ENCODE assay signal across 8 mouse cellular contexts in the genomic region with DNA sequence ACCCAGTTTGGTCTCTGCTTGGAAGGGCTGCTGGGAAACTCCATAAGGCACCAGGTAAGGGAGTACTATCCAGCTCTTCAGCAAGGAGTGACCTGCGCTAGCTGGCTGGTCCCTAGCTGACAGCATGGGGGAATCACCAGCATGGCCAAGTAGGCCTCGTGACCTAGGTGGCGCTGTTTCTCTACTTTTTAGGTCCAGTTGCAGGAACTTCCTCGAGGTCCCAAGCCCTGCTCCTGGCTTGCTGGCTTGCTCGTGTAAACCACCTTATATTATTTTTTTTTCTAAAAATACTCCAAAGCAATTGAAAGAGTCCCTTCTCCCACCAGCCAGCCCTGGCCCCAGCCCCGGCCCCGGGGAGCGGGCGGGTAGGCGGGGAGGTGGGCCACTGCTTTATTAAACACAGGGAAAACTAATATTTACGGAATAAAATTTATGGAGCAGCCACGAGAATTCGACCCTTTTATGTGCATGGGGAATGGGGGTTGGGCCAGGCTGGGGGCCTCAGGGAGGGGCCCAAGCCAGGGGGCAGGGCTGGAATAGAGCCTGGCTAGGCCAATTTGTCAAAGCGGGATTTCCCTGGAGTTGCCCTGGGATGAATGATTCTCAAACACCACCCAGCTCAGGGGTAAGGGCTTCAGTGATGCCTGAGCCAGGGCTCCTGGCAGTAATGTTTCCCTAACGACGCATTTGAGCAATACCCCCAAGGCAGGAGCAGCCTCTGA. TPM values are rescaled to one million over a fixed set of nuclear protein-coding genes. Genes with fewer than 3 reads are reported as not detected.
DNase-seq lines count a peak whose midpoint lies in the region; ATAC-seq lines count a peak whose summit lies in the region.

No protein-coding gene starts in this region.

- no peak overlapping the region for H3K27ac ChIP-seq in embryonic facial prominence, embryonic 12.5 days
- peak overlapping the region; percentile 73 for H3K27ac ChIP-seq in limb, embryonic 13.5 days

- peak; percentile 35 to 47 for DNase-seq in B cell, adult 2 months
- peak; percentile 78 to 86 for DNase-seq in adrenal gland, postnatal 36 days
- DNase-seq in heart, adult 8-10 months (ENCODE audit: low spot score): peak; percentile 73
- DNase-seq in kidney, adult 8-10 months: peak; percentile 74 to 90
- DNase-seq in naive thymus-derived CD4-positive, alpha-beta T cell, adult 2 months (ENCODE audit: low read depth): peak; percentile 50
- peak; percentile 33 for DNase-seq in telencephalon, adult 2 months (ENCODE audit: low read depth, low spot score)

- peaks cover 9% of the 10 kb centered on the region for H3K4me1 ChIP-seq in embryonic facial prominence, embryonic 12.5 days
- peaks cover 15% of the 10 kb centered on the region for H3K4me1 ChIP-seq in limb, embryonic 13.5 days

- no peak overlapping the region for H3K4me3 ChIP-seq in embryonic facial prominence, embryonic 12.5 days
- H3K4me3 ChIP-seq in limb, embryonic 13.5 days: peak overlapping the region; percentile 24

- H3K9me3 ChIP-seq in embryonic facial prominence, embryonic 12.5 days: no peaks in the 10 kb centered on the region
- no peaks in the 10 kb centered on the region for H3K9me3 ChIP-seq in limb, embryonic 13.5 days

- H3K36me3 ChIP-seq in embryonic facial prominence, embryonic 12.5 days: no peaks in the 10 kb centered on the region
- no peaks in the 10 kb centered on the region for H3K36me3 ChIP-seq in limb, embryonic 13.5 days

- 0 out of 2 replicates have a peak, but pooled peaks have one; percentile 56 for ATAC-seq in embryonic facial prominence, embryonic 12.5 days (ENCODE audit: insufficient number of reproducible peaks, insufficient read depth, low FRiP score, low TSS enrichment)
- ATAC-seq in limb, embryonic 13.5 days (ENCODE audit: low FRiP score, low read depth): peak; percentile 88

- H3K4me2 ChIP-seq in embryonic facial prominence, embryonic 12.5 days (replicated peaks): peak overlapping the region; percentile 32
- H3K4me2 ChIP-seq in limb, embryonic 13.5 days (replicated peaks): peak overlapping the region; percentile 62

- no peak overlapping the region for H3K9ac ChIP-seq in embryonic facial prominence, embryonic 12.5 days
- peak overlapping the region; percentile 53 for H3K9ac ChIP-seq in limb, embryonic 13.5 days

- H3K27me3 ChIP-seq in embryonic facial prominence, embryonic 12.5 days: peaks cover 10% of the 10 kb centered on the region; the same call in 1 of the 2 replicates
- H3K27me3 ChIP-seq in limb, embryonic 13.5 days: peaks cover 10% of the 10 kb centered on the region; the same call in 1 of the 2 replicates

- WGBS in embryonic facial prominence, embryonic 12.5 days: 12% methylated on average over 16 of the region's 16 CpGs
- 5% methylated on average over 16 of the region's 16 CpGs for WGBS in limb, embryonic 13.5 days

RNA-seq across cellular contexts. Expression of gene Ihh, which starts 13.2 kb away (rescaled TPM):
- total RNA-seq in adrenal gland, postnatal 36 days (2021): not detected
- 0.18 and 0.60 TPM in 2 replicates for polyA plus RNA-seq in embryonic facial prominence, embryonic 12.5 days (2016; fragmentation: Nextera tagmentation; extraction: Ambion mirVana)
- under 1 TPM in 1 of 4 experiments, not detected in 3; 0.24 TPM for total RNA-seq in heart, adult 8-10 months (2022)
- polyA plus RNA-seq in limb, embryonic 13.5 days (2015; fragmentation: Nextera tagmentation; extraction: Ambion mirVana): 8.4 and 8.6 TPM in 2 replicates

RNA-seq across cellular contexts. Expression of gene Cfap65, which starts 29.3 kb away (rescaled TPM):
- not detected for total RNA-seq in adrenal gland, postnatal 36 days (2021)
- polyA plus RNA-seq in embryonic facial prominence, embryonic 12.5 days (2016; fragmentation: Nextera tagmentation; extraction: Ambion mirVana): 0.04 and 0.06 TPM in 2 replicates
- total RNA-seq in heart, adult 8-10 months (2022): not detected
- not detected in 2 replicates for polyA plus RNA-seq in limb, embryonic 13.5 days (2015; fragmentation: Nextera tagmentation; extraction: Ambion mirVana)
